Mouse (Mus musculus): ENCODE measurements around the gene Rpl37. TPM values are rescaled to one million over a fixed set of nuclear protein-coding genes. Genes with fewer than 3 reads are reported as not detected.

The Rpl37 gene
- polyA plus RNA-seq, 1 experiment from 2014 or later: 463 TPM

DNA sequence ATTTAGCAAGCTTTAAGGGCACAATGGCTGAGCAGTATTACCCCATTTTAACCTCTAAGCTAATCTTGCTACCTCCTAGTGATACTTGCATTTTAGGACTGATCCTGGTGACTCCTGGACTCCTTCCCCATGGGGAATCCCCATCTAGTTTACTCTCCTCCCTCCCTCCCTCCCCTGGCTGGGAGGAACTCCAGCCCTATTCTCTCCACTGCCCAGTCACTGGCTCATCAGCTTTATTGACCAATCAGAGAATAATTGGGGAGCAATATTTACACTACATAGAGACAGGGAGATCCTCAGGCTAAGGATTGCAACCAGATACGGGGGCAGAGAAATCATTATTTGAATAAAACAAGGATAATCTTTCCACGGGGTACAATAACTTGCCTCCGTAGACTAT is 17.7 kb downstream of the Rpl37 start:
- Histone ChIP-seq H3K4me1 (replicated peaks; ENCODE audit: control insufficient read depth, insufficient read depth, low read length) (no peaks in the 10 kb centered on the region), H3K36me3 (replicated peaks; ENCODE audit: control insufficient read depth, insufficient read depth) (no peaks in the 10 kb centered on the region), H3K27me3 (ENCODE audit: control insufficient read depth, insufficient read depth, low read length) (no peaks in the 10 kb centered on the region), H3K9ac (no peak overlapping the region), H3K27ac (no peak overlapping the region), H3K4me3 (replicated peaks; ENCODE audit: low read length) (no peak overlapping the region), H3K9me3 (ENCODE audit: control insufficient read depth, low read length) (no peaks in the 10 kb centered on the region), H3K4me2 (replicated peaks) (no peak overlapping the region)
- 75% methylated on average over 3 of the region's 3 CpGs for WGBS
- no peak for DNase-seq (ENCODE audit: low spot score)
- ATAC-seq (ENCODE audit: low FRiP score): no peak

DNA sequence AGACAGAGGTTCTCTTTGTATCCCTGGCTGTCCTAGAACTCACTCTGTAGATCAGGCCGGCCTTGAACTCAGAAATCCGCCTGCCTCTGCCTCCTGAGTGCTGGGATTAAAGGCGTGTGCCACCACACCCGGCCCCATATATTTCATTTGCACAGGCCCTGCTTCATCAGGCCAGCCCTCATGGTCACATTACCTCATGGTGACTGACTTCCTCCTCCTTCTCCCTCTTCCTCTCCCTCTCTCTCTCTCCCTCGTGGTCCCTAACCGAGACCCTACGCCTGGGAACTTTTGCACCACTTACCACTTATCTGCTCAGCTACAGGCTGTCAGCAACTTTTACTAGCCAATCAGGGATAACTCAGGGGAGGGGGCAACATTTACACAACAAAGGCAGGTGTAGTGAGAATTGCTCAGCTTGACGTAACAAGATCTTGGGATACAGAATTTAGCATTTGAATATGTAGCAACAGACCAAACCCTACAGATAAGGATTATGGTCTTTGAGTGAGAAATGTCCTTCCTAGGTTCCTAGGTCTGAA is 18.6 kb downstream of the Rpl37 start:
- ATAC-seq (ENCODE audit: low FRiP score) (no peak), DNase-seq (ENCODE audit: low spot score) (no peak)
- no peak overlapping the region for H3K4me2 ChIP-seq (replicated peaks)
- no peaks in the 10 kb centered on the region for H3K4me1 ChIP-seq (replicated peaks; ENCODE audit: control insufficient read depth, insufficient read depth, low read length)
- H3K36me3 ChIP-seq (replicated peaks; ENCODE audit: control insufficient read depth, insufficient read depth): no peaks in the 10 kb centered on the region
- WGBS: 85% methylated on average over 8 of the region's 8 CpGs
- H3K9ac ChIP-seq: no peak overlapping the region
- H3K4me3 ChIP-seq (replicated peaks; ENCODE audit: low read length): no peak overlapping the region
- no peaks in the 10 kb centered on the region for H3K9me3 ChIP-seq (ENCODE audit: control insufficient read depth, low read length)
- H3K27me3 ChIP-seq (ENCODE audit: control insufficient read depth, insufficient read depth, low read length): no peaks in the 10 kb centered on the region
- H3K27ac ChIP-seq: no peak overlapping the region

GRCm38 (mm10) chr15:5138021-5138856 is 21.8 kb downstream of the Rpl37 start:
- peak; percentile 33 for DNase-seq (ENCODE audit: low spot score)
- Histone ChIP-seq H3K4me1 (replicated peaks; ENCODE audit: control insufficient read depth, insufficient read depth, low read length) (no peaks in the 10 kb centered on the region), H3K36me3 (replicated peaks; ENCODE audit: control insufficient read depth, insufficient read depth) (no peaks in the 10 kb centered on the region), H3K9ac (no peak overlapping the region), H3K4me2 (replicated peaks) (no peak overlapping the region), H3K9me3 (ENCODE audit: control insufficient read depth, low read length) (no peaks in the 10 kb centered on the region), H3K4me3 (replicated peaks; ENCODE audit: low read length) (no peak overlapping the region), H3K27ac (no peak overlapping the region), H3K27me3 (ENCODE audit: control insufficient read depth, insufficient read depth, low read length) (no peaks in the 10 kb centered on the region)
- 67% methylated on average over 9 of the region's 9 CpGs for WGBS
- peak; percentile 69; the same call in 1 of the 2 replicates for ATAC-seq (ENCODE audit: low FRiP score)

DNA sequence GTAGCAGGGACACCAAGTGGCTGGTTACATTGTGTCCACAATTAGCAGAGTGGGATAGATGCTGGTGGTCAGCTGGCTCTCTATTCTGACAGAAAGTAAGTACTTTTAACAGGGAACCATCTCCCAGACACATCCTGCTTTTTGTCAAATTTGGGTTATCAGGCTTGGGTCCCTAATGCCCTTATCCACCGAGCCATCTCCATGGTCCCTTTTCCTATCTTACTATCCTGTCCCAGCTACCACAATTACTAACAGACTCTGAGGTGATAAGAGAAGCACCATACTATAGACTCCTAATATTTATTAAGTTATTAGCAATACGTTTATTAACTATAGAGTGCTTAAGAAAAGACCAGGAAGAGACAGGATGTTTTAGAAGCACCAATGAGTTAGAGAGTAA is 22.9 kb downstream of the Rpl37 start:
- 90% methylated on average over 2 of the region's 2 CpGs for WGBS
- no peak for ATAC-seq (ENCODE audit: low FRiP score)

DNA sequence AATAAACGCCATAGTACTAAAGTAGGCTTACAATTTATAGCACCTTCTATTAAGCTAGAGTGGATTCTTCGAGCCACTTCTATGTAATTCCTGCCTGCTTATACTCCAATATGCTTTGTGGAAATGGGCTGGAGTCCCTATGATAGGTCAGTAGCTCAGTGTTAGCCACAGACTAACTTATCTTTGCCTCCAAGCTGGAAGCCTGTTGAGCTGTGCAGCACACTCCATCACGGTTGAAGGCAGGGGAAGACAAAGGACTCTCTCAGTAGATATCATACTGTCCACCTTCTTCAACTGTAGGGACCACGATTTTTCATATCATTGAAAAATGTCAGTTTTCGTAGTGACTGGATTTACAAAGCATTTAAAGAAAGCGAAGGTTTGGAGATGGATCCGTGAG is 23.4 kb downstream of the Rpl37 start:
- no peaks in the 10 kb centered on the region for H3K9me3 ChIP-seq (ENCODE audit: control insufficient read depth, low read length)
- H3K27me3 ChIP-seq (ENCODE audit: control insufficient read depth, insufficient read depth, low read length): no peaks in the 10 kb centered on the region
- H3K27ac ChIP-seq: no peak overlapping the region
- DNase-seq (ENCODE audit: low spot score) (no peak), ATAC-seq (ENCODE audit: low FRiP score) (no peak)
- H3K9ac ChIP-seq: no peak overlapping the region
- no peak overlapping the region for H3K4me3 ChIP-seq (replicated peaks; ENCODE audit: low read length)
- WGBS: 88% methylated on average over 7 of the region's 7 CpGs
- H3K36me3 ChIP-seq (replicated peaks; ENCODE audit: control insufficient read depth, insufficient read depth): no peaks in the 10 kb centered on the region
- peaks cover 3% of the 10 kb centered on the region for H3K4me1 ChIP-seq (replicated peaks; ENCODE audit: control insufficient read depth, insufficient read depth, low read length)
- H3K4me2 ChIP-seq (replicated peaks): no peak overlapping the region

More for the DNA sequence above, 22.9 kb downstream of the Rpl37 start:
- no peaks in the 10 kb centered on the region for H3K4me1 ChIP-seq (replicated peaks; ENCODE audit: control insufficient read depth, insufficient read depth, low read length)
- H3K36me3 ChIP-seq (replicated peaks; ENCODE audit: control insufficient read depth, insufficient read depth): no peaks in the 10 kb centered on the region
- H3K9ac ChIP-seq: no peak overlapping the region
- no peaks in the 10 kb centered on the region for H3K27me3 ChIP-seq (ENCODE audit: control insufficient read depth, insufficient read depth, low read length)
- H3K4me2 ChIP-seq (replicated peaks): no peak overlapping the region
- H3K4me3 ChIP-seq (replicated peaks; ENCODE audit: low read length): no peak overlapping the region
- DNase-seq (ENCODE audit: low spot score): no peak
- H3K27ac ChIP-seq: no peak overlapping the region
- H3K9me3 ChIP-seq (ENCODE audit: control insufficient read depth, low read length): no peaks in the 10 kb centered on the region

GRCm38 (mm10) chr15:5140357-5140756 is 23.9 kb downstream of the Rpl37 start:
- Histone ChIP-seq H3K4me2 (replicated peaks) (no peak overlapping the region), H3K27ac (no peak overlapping the region), H3K27me3 (ENCODE audit: control insufficient read depth, insufficient read depth, low read length) (no peaks in the 10 kb centered on the region), H3K9ac (no peak overlapping the region), H3K4me1 (replicated peaks; ENCODE audit: control insufficient read depth, insufficient read depth, low read length) (peaks cover 8% of the 10 kb centered on the region), H3K9me3 (ENCODE audit: control insufficient read depth, low read length) (no peaks in the 10 kb centered on the region), H3K4me3 (replicated peaks; ENCODE audit: low read length) (no peak overlapping the region), H3K36me3 (replicated peaks; ENCODE audit: control insufficient read depth, insufficient read depth) (no peaks in the 10 kb centered on the region)
- DNase-seq (ENCODE audit: low spot score) (no peak), ATAC-seq (ENCODE audit: low FRiP score) (no peak)

GRCm38 (mm10) chr15:5142047-5142446 is 25.6 kb downstream of the Rpl37 start:
- Histone ChIP-seq H3K4me3 (replicated peaks; ENCODE audit: low read length) (no peak overlapping the region), H3K27me3 (ENCODE audit: control insufficient read depth, insufficient read depth, low read length) (no peaks in the 10 kb centered on the region), H3K9me3 (ENCODE audit: control insufficient read depth, low read length) (no peaks in the 10 kb centered on the region), H3K4me1 (replicated peaks; ENCODE audit: control insufficient read depth, insufficient read depth, low read length) (peaks cover 16% of the 10 kb centered on the region), H3K9ac (no peak overlapping the region), H3K4me2 (replicated peaks) (no peak overlapping the region), H3K27ac (no peak overlapping the region), H3K36me3 (replicated peaks; ENCODE audit: control insufficient read depth, insufficient read depth) (no peaks in the 10 kb centered on the region)
- ATAC-seq (ENCODE audit: low FRiP score): no peak
- 72% methylated on average over 5 of the region's 5 CpGs for WGBS
- DNase-seq (ENCODE audit: low spot score): no peak

GRCm38 (mm10) chr15:5142714-5143113 is 26.3 kb downstream of the Rpl37 start:
- no peaks in the 10 kb centered on the region for H3K9me3 ChIP-seq (ENCODE audit: control insufficient read depth, low read length)
- no peaks in the 10 kb centered on the region for H3K27me3 ChIP-seq (ENCODE audit: control insufficient read depth, insufficient read depth, low read length)
- H3K4me3 ChIP-seq (replicated peaks; ENCODE audit: low read length): peak overlapping the region; percentile 84
- H3K27ac ChIP-seq: no peak overlapping the region
- peaks cover 16% of the 10 kb centered on the region for H3K4me1 ChIP-seq (replicated peaks; ENCODE audit: control insufficient read depth, insufficient read depth, low read length)
- H3K9ac ChIP-seq: no peak overlapping the region
- H3K36me3 ChIP-seq (replicated peaks; ENCODE audit: control insufficient read depth, insufficient read depth): no peaks in the 10 kb centered on the region
- DNase-seq (ENCODE audit: low spot score): no peak
- no peak for ATAC-seq (ENCODE audit: low FRiP score)
- H3K4me2 ChIP-seq (replicated peaks): peak overlapping the region; percentile 61
- WGBS: 78% methylated on average over 5 of the region's 5 CpGs

DNA sequence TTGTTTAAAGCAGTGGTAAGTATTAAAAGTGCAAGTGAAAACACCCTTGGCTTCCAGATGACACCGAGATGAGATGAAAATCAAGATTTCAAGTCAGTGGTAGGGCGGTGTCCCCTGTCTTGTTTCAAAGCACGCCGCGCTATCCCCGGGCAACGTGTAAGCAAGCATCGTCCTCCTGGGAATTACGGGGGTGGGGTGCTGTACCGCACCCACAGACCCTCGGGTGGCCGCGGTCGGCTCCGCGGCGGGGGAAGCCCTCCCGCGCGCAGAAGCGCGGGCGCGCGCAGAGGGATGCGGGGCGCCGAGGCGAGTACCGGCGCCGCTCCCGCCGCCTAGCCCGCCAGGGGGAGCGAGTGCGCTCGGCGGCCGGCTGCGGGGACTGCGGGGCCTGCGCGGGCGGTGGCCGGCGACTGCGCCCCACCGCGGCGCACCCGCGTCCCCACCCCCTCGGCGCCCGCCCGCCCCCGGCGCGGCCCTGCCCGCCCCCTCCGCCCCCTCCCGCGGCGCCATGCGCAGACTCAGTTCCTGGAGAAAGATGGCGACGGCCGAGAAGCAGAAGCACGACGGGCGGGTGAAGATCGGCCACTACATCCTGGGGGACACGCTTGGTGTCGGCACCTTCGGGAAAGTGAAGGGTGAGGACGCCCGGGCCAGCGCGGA is 27.0 kb downstream of the Rpl37 start, which contains the start of gene Prkaa1:
Gene Prkaa1 (plus strand): TSS at position 501 of the 660 bp plus-strand sequence.
- H3K9ac ChIP-seq: peak within 1 kb of the TSS; percentile 80
- ATAC-seq (ENCODE audit: low FRiP score): peak; percentile 94
- H3K36me3 ChIP-seq (replicated peaks; ENCODE audit: control insufficient read depth, insufficient read depth): no peaks in the 10 kb centered on the region
- peak within 1 kb of the TSS; percentile 93 for H3K27ac ChIP-seq
- peaks cover 16% of the 10 kb centered on the region for H3K4me1 ChIP-seq (replicated peaks; ENCODE audit: control insufficient read depth, insufficient read depth, low read length)
- DNase-seq (ENCODE audit: low spot score): peak; percentile 76
- H3K27me3 ChIP-seq (ENCODE audit: control insufficient read depth, insufficient read depth, low read length): no peaks in the 10 kb centered on the region
- H3K9me3 ChIP-seq (ENCODE audit: control insufficient read depth, low read length): no peaks in the 10 kb centered on the region
- H3K4me2 ChIP-seq (replicated peaks): peak within 1 kb of the TSS; percentile 61
- WGBS: under 1% methylated on average over 48 of the region's 80 CpGs
- peak within 1 kb of the TSS; percentile 84 for H3K4me3 ChIP-seq (replicated peaks; ENCODE audit: low read length)
